Mouse (Mus musculus): ENCODE results near the gene Ror2.

GRCm38 (mm10) chr13:53184858-53185257, 101.1 kb downstream of the Ror2 start:
- no peak for TF ChIP-seq CTCF (IDR thresholded peaks at IDR 0.05; ENCODE audit: extremely low read depth, insufficient read depth, low read length)
- TF ChIP-seq POLR2A (IDR thresholded peaks at IDR 0.05; ENCODE audit: extremely low read depth, insufficient read depth, low read length): no peak

Data from cortical plate, adult 2 months (tissue).